ENCODE assay signal across 12 mouse cellular contexts in genomic region chr3:121240362-121241040, GRCm38 (mm10). TPM values are rescaled to one million over a fixed set of nuclear protein-coding genes. Genes with fewer than 3 reads are reported as not detected.
DNase-seq lines count a peak whose midpoint lies in the region; ATAC-seq and TF ChIP-seq lines count a peak whose summit lies in the region.
"Had no signal": no experiment of that assay in that cellular context is flagged by ENCODE, and none has a peak within 500 bp of the region (broad histone marks: within the 10 kb centered on the region; RNA-seq: fewer than 3 reads in every experiment).

No protein-coding gene starts in this region.

- no peaks in the 10 kb centered on the region for H3K27me3 ChIP-seq in embryonic facial prominence, embryonic 10.5 days (replicated peaks; ENCODE audit: low read depth, poor library complexity, severe bottlenecking)
- H3K27me3 ChIP-seq in hindbrain, embryonic 13.5 days = no peaks in the 10 kb centered on the region
- H3K27me3 ChIP-seq in neural tube, embryonic 12.5 days (replicated peaks) = no peaks in the 10 kb centered on the region

- peaks cover 34% of the 10 kb centered on the region for H3K4me1 ChIP-seq in embryonic facial prominence, embryonic 10.5 days
- H3K4me1 ChIP-seq in hindbrain, embryonic 13.5 days (replicated peaks) = peaks cover 12% of the 10 kb centered on the region
- peaks cover 8% of the 10 kb centered on the region; the same call in 1 of the 2 replicates for H3K4me1 ChIP-seq in neural tube, embryonic 12.5 days

- no peak for DNase-seq in left cerebral cortex, adult 2 months (ENCODE audit: extremely low spot score in 1 of 2, low spot score in 2 of 2)
- no peak for DNase-seq in left cerebral cortex, adult 11 months (ENCODE audit: low spot score)
- peak; percentile 30 for DNase-seq in embryonic facial prominence, embryonic 10.5 days (ENCODE audit: low spot score)
- DNase-seq in frontal cortex, adult 2 months (ENCODE audit: extremely low spot score in 1 of 2, low spot score in 1 of 2) = no peak
- no peak for DNase-seq in frontal cortex, postnatal 36 days (ENCODE audit: low spot score in 2 of 2)
- DNase-seq in kidney, postnatal 14 days = no peak
- DNase-seq: adrenal gland, postnatal 10 days; cerebellum, postnatal 14 days; kidney, adult 18-20 months had no signal

- WGBS in embryonic facial prominence, embryonic 10.5 days = 44% methylated on average over 8 of the region's 8 CpGs
- WGBS in hindbrain, embryonic 13.5 days = 19% methylated on average over 8 of the region's 8 CpGs
- 38% methylated on average over 8 of the region's 8 CpGs for WGBS in neural tube, embryonic 12.5 days

- intact Hi-C loops in left cerebral cortex, adult 2 months (cut with DNase I) = no loop called here

- no peak overlapping the region for H3K4me2 ChIP-seq in hindbrain, embryonic 13.5 days
- H3K4me2 ChIP-seq in neural tube, embryonic 12.5 days (replicated peaks) = peak overlapping the region; percentile 26; the same call in 1 of the 2 replicates
- H3K4me2 ChIP-seq: liver, embryonic 11.5 days had no signal

- peak; percentile 80 for ATAC-seq in hindbrain, embryonic 13.5 days (ENCODE audit: low FRiP score)
- ATAC-seq in neural tube, embryonic 12.5 days (ENCODE audit: low FRiP score, low read depth) = peak; percentile 85

- H3K4me3 ChIP-seq in left cerebral cortex, adult 2 months = no peak overlapping the region
- no peak overlapping the region for H3K4me3 ChIP-seq in embryonic facial prominence, embryonic 10.5 days
- no peak overlapping the region for H3K4me3 ChIP-seq in hindbrain, embryonic 13.5 days
- H3K4me3 ChIP-seq in neural tube, embryonic 12.5 days = no peak overlapping the region

- no peak for TF ChIP-seq CTCF in left cerebral cortex, adult 2 months (IDR thresholded peaks at IDR 0.05)

- H3K27ac ChIP-seq in left cerebral cortex, adult 2 months = peak overlapping the region; percentile 56; the same call in 1 of the 2 replicates
- H3K27ac ChIP-seq in embryonic facial prominence, embryonic 10.5 days (replicated peaks) = peak overlapping the region; percentile 81
- no peak overlapping the region for H3K27ac ChIP-seq in hindbrain, embryonic 13.5 days
- H3K27ac ChIP-seq in neural tube, embryonic 12.5 days = no peak overlapping the region

- no peak overlapping the region for H3K9ac ChIP-seq in hindbrain, embryonic 13.5 days
- no peak overlapping the region for H3K9ac ChIP-seq in neural tube, embryonic 12.5 days

- H3K9me3 ChIP-seq in embryonic facial prominence, embryonic 10.5 days = no peaks in the 10 kb centered on the region
- H3K9me3 ChIP-seq in hindbrain, embryonic 13.5 days = no peaks in the 10 kb centered on the region
- H3K9me3 ChIP-seq in neural tube, embryonic 12.5 days = no peaks in the 10 kb centered on the region

- no peaks in the 10 kb centered on the region for H3K36me3 ChIP-seq in embryonic facial prominence, embryonic 10.5 days (replicated peaks)
- no peaks in the 10 kb centered on the region for H3K36me3 ChIP-seq in hindbrain, embryonic 13.5 days
- no peaks in the 10 kb centered on the region for H3K36me3 ChIP-seq in neural tube, embryonic 12.5 days

RNA-seq across cellular contexts. Expression of gene Tmem56, which starts 42.4 kb away (rescaled TPM):
- total RNA-seq in left cerebral cortex, adult 2 months (2021) = 10 to 100 TPM; 46.6 to 51.7 TPM
- 0.81 and 0.84 TPM in 2 replicates for polyA plus RNA-seq in embryonic facial prominence, embryonic 10.5 days (2016; fragmentation: Nextera tagmentation; extraction: Ambion mirVana)
- 1.3 and 1.5 TPM in 2 replicates for polyA plus RNA-seq in hindbrain, embryonic 13.5 days (2015; fragmentation: Nextera tagmentation; extraction: Ambion mirVana)
- 0.60 and 0.82 TPM in 2 replicates for polyA plus RNA-seq in neural tube, embryonic 12.5 days (2016; fragmentation: Nextera tagmentation; extraction: Ambion mirVana)
- polyA plus RNA-seq in frontal cortex, adult 2 months (2012; rRNA removed) = 16.7 and 16.9 TPM in 2 replicates

RNA-seq across cellular contexts. Expression of gene Alg14, which starts 51.1 kb away (rescaled TPM):
- 10 to 100 TPM; 13.9 to 15.6 TPM for total RNA-seq in left cerebral cortex, adult 2 months (2021)
- polyA plus RNA-seq in embryonic facial prominence, embryonic 10.5 days (2016; fragmentation: Nextera tagmentation; extraction: Ambion mirVana) = 30.7 and 34.3 TPM in 2 replicates
- polyA plus RNA-seq in hindbrain, embryonic 13.5 days (2015; fragmentation: Nextera tagmentation; extraction: Ambion mirVana) = 34.1 and 39.7 TPM in 2 replicates
- polyA plus RNA-seq in neural tube, embryonic 12.5 days (2016; fragmentation: Nextera tagmentation; extraction: Ambion mirVana) = 26.8 and 33.5 TPM in 2 replicates
- 14.5 and 15.2 TPM in 2 replicates for polyA plus RNA-seq in frontal cortex, adult 2 months (2012; rRNA removed)

Comparison
In these comparisons a context has a peak if more than half of its experiments do, and no peak if none do; other contexts are left out.
1. H3K27ac ChIP-seq: peak in left cerebral cortex, adult 2 months (single experiment) and embryonic facial prominence, embryonic 10.5 days (single experiment); none in hindbrain, embryonic 13.5 days (single experiment) and neural tube, embryonic 12.5 days (single experiment).